Mouse (Mus musculus) lung, embryonic 16.5 days (tissue): ENCODE data around the gene Bpifb3. TPM values are rescaled to one million over a fixed set of nuclear protein-coding genes. Genes with fewer than 3 reads are reported as not detected.

Experiments
- ATAC-seq: fragments of 200-750 bp; cut with Nextera tagmentation; 2 replicates; pipeline ENCODE4 v1.8.0; 2017; ENCODE audit warnings: low read depth, mild to moderate bottlenecking, moderate library complexity
- H3K27ac ChIP-seq: fragments of 300-500 bp; sonication (generic); 2 replicates; pipeline ENCODE4 v1.5.1; 2014; ENCODE audit warnings: mild to moderate bottlenecking, control low read depth, low read length
- H3K27me3 ChIP-seq: fragments of 300-500 bp; sonication (generic); 2 replicates; pipeline ENCODE4 v1.6.1; 2014; ENCODE audit warnings: low read depth, low read length, mixed read lengths; ENCODE audit not compliant: control insufficient read depth, insufficient read depth
- H3K36me3 ChIP-seq: fragments of 300-500 bp; sonication (generic); 2 replicates; pipeline ENCODE4 v1.6.1; 2014; ENCODE audit warnings: low read length; ENCODE audit not compliant: control insufficient read depth, insufficient read depth
- H3K4me1 ChIP-seq: fragments of 300-500 bp; sonication (generic); replicated peaks from 2 replicates; pipeline ENCODE4 v1.6.1; 2014; ENCODE audit warnings: low read length, mixed read lengths; ENCODE audit not compliant: control insufficient read depth, insufficient read depth
- H3K4me2 ChIP-seq: fragments of 300-500 bp; sonication (generic); 2 replicates; pipeline ENCODE4 v1.6.1; 2014; ENCODE audit warnings: low read depth, low read length, control low read depth
- H3K4me3 ChIP-seq: fragments of 300-500 bp; sonication (generic); 2 replicates; pipeline ENCODE4 v1.5.1; 2014; ENCODE audit warnings: mild to moderate bottlenecking, low read length, control low read depth
- H3K9ac ChIP-seq: fragments of 300-500 bp; sonication (generic); 2 replicates; pipeline ENCODE4 v1.6.1; 2014; ENCODE audit warnings: low read length, control low read depth
- H3K9me3 ChIP-seq: fragments of 300-500 bp; sonication (generic); 2 replicates; pipeline ENCODE4 v1.6.1; 2016; ENCODE audit warnings: low read length; ENCODE audit not compliant: control insufficient read depth
- WGBS: fragments of 180-500 bp; shearing (Covaris S2); extraction: QIAGEN DNeasy Blood & Tissue Kit; methylation state at CpG from one replicate; pipeline ENCODE4 v1.1.7; 2014; 5-methylcytosine and 5-hydroxymethylcytosine counted together
- polyA plus RNA-seq: library from polyadenylated mRNA; unstranded; fragments of >200 nt; fragmentation: Nextera tagmentation; extraction: Ambion mirVana; gene quantifications from 2 replicates; pipeline ENCODE4 v1.2.1, GENCODE M21; 2015

The Bpifb3 gene
- polyA plus RNA-seq, 1 experiment from 2014 or later, result not detected

DNA sequence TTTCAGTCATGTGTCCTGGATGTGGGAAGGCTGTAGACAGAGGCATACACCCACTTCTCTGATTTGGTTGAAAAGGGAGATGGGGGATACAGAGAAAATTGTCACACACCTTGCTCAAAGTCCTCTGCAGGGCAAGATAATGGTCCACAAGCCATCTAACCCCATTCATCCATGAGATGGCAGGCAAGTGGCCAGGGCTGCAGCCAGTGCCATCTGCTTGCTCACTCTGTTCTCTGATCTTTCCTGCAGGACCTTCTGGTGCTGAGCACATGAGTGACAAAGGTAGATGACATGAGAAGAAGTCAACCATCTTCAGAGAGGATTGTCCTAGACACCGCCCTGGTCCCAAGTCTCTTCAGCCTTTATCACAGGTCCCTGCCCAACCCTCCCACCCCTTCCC lies 45.3 kb downstream of the Bpifb3 start:
- Histone ChIP-seq H3K27ac (no peak overlapping the region), H3K4me3 (no peak overlapping the region), H3K27me3 (no peaks in the 10 kb centered on the region), H3K9me3 (no peaks in the 10 kb centered on the region), H3K4me2 (no peak overlapping the region), H3K4me1 (no peaks in the 10 kb centered on the region), H3K9ac (no peak overlapping the region), H3K36me3 (no peaks in the 10 kb centered on the region)
- no peak for ATAC-seq
- WGBS, result 87% methylated on average over 1 of the region's 1 CpGs

DNA sequence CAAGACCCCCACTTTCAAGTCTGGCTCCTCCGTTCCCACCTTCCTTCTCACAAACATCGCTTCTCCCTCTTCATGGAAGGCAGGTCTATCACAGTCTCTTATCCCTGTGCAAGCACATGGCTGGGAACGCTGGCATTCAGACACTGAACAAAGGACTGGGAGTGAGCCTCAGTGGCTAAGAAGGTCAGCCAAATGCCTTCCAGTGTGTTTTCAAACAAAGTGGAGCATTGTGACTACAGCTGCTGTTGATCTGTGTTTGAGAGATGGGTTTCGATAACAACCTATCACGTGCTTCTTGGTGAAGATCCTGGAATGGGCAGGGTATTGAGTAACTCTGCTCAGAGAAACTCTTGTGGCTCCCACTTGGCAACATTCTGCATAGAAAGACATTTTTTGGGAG lies 52.2 kb downstream of the Bpifb3 start:
- no peaks in the 10 kb centered on the region for H3K4me1 ChIP-seq
- no peak overlapping the region for H3K4me3 ChIP-seq
- no peak overlapping the region for H3K9ac ChIP-seq
- WGBS, result 70% methylated on average over 5 of the region's 5 CpGs
- no peaks in the 10 kb centered on the region for H3K9me3 ChIP-seq
- H3K27ac ChIP-seq, result no peak overlapping the region
- no peaks in the 10 kb centered on the region for H3K36me3 ChIP-seq
- H3K4me2 ChIP-seq, result no peak overlapping the region
- peak; percentile 41; the same call in 1 of the 2 replicates for ATAC-seq
- H3K27me3 ChIP-seq, result no peaks in the 10 kb centered on the region

DNA sequence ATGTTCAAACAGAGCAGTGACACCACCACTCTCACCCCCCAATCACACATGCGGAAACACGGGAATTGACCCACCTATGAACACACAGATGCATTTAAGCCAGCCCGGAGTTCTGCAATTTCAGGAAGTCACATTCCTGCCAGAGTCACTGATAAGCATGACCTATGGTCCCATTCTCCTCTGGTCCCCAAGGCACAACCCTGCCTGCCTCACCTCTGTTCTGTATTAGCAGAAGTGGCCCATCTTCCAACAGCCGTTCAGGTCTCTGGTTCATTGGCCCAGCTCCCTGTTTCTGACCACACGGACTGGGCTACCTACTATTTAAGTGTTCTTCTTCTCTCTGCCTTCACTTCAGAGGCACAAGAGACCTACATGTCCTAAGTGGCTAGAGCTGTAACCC lies 56.6 kb downstream of the Bpifb3 start, which contains the start of gene Bpifa6:
Bpifa6 (plus strand) TSS at position 364 of the 400 bp plus-strand sequence.
- Histone ChIP-seq H3K9ac (no peak within 1 kb of the TSS), H3K4me3 (no peak within 1 kb of the TSS), H3K36me3 (no peaks in the 10 kb centered on the region), H3K4me2 (no peak within 1 kb of the TSS), H3K27me3 (no peaks in the 10 kb centered on the region), H3K9me3 (no peaks in the 10 kb centered on the region), H3K4me1 (no peaks in the 10 kb centered on the region), H3K27ac (no peak within 1 kb of the TSS)
- ATAC-seq, result no peak
- WGBS, result 54% methylated on average over 5 of the region's 5 CpGs

Other genes starting within 250 kb of the Bpifb3 start
- 0.10 and 0.20 TPM in 2 replicates for gene Dnmt3c, start 221.6 kb upstream of the Bpifb3 start, polyA plus RNA-seq
- 235 and 255 TPM in 2 replicates for gene Mapre1, start 177.0 kb upstream of the Bpifb3 start, polyA plus RNA-seq
- not detected in 2 replicates for gene Efcab8, start 138.3 kb upstream of the Bpifb3 start, polyA plus RNA-seq
- not detected in 2 replicates for gene Sun5, start 47.1 kb upstream of the Bpifb3 start, polyA plus RNA-seq
- not detected in 2 replicates for gene Bpifb2, start 43.2 kb upstream of the Bpifb3 start, polyA plus RNA-seq
- not detected in 2 replicates for gene Bpifb6, start 17.8 kb upstream of the Bpifb3 start, polyA plus RNA-seq
- not detected in 2 replicates for gene Bpifb4, start 20.0 kb downstream of the Bpifb3 start, polyA plus RNA-seq
- gene Bpifa6, start 56.7 kb downstream of the Bpifb3 start, polyA plus RNA-seq, result not detected in 2 replicates
- not detected in 2 replicates for gene Bpifa2, start 90.0 kb downstream of the Bpifb3 start, polyA plus RNA-seq
- not detected in 2 replicates for gene Bpifa3, start 212.1 kb downstream of the Bpifb3 start, polyA plus RNA-seq
- gene Bpifa1, start 224.7 kb downstream of the Bpifb3 start, polyA plus RNA-seq, result 1.8 and 16.3 TPM in 2 replicates
- not detected in 2 replicates for gene Bpifa5, start 244.4 kb downstream of the Bpifb3 start, polyA plus RNA-seq